Mouse (Mus musculus): ENCODE results near the gene Fat3.
A peak's percentile ranks its signal among the peaks of the same experiment; 100 is the strongest.

Gene Fat3

GRCm38 (mm10) chr9:16029066-16029465 lies 472.0 kb downstream of the Fat3 start:
- no peak for DNase-seq (ENCODE audit: low read depth, low spot score)

- no peak for DNase-seq (ENCODE audit: low read depth, low spot score)
These were observed 472.6 kb downstream of the Fat3 start for GRCm38 (mm10) chr9:16028394-16028911.

- no peak for DNase-seq (ENCODE audit: low read depth, low spot score)
These were observed 475.0 kb downstream of the Fat3 start for GRCm38 (mm10) chr9:16026054-16026453.

- DNase-seq (ENCODE audit: low read depth, low spot score) = no peak
These were observed 476.4 kb downstream of the Fat3 start for GRCm38 (mm10) chr9:16024706-16025105.

- no peak for DNase-seq (ENCODE audit: low read depth, low spot score)
These were observed 487.0 kb downstream of the Fat3 start for GRCm38 (mm10) chr9:16014115-16014514.

- DNase-seq (ENCODE audit: low read depth, low spot score) = no peak
These were observed 489.7 kb downstream of the Fat3 start for GRCm38 (mm10) chr9:16011382-16011781.

- DNase-seq (ENCODE audit: low read depth, low spot score) = no peak
These were observed 493.6 kb downstream of the Fat3 start for GRCm38 (mm10) chr9:16007516-16007915.

GRCm38 (mm10) chr9:16002991-16003390 lies 498.1 kb downstream of the Fat3 start:
- DNase-seq (ENCODE audit: low read depth, low spot score) = no peak

GRCm38 (mm10) chr9:15994762-15995161 lies 506.3 kb downstream of the Fat3 start:
- DNase-seq (ENCODE audit: low read depth, low spot score) = no peak

GRCm38 (mm10) chr9:15994177-15994576 lies 506.9 kb downstream of the Fat3 start:
- DNase-seq (ENCODE audit: low read depth, low spot score) = no peak

- DNase-seq (ENCODE audit: low read depth, low spot score) = no peak
These were observed 508.8 kb downstream of the Fat3 start for GRCm38 (mm10) chr9:15992158-15992846.

- no peak for DNase-seq (ENCODE audit: low read depth, low spot score)
These were observed 522.8 kb downstream of the Fat3 start for GRCm38 (mm10) chr9:15978317-15978716.

- no peak for DNase-seq (ENCODE audit: low read depth, low spot score)
These were observed 524.0 kb downstream of the Fat3 start for GRCm38 (mm10) chr9:15976959-15977663.

GRCm38 (mm10) chr9:15975999-15976398 lies 525.1 kb downstream of the Fat3 start:
- DNase-seq (ENCODE audit: low read depth, low spot score) = peak; percentile 8

- DNase-seq (ENCODE audit: low read depth, low spot score) = no peak
These were observed 528.9 kb downstream of the Fat3 start for GRCm38 (mm10) chr9:15972201-15972600.

- DNase-seq (ENCODE audit: low read depth, low spot score) = no peak
These were observed 529.7 kb downstream of the Fat3 start for GRCm38 (mm10) chr9:15971393-15971792.

- DNase-seq (ENCODE audit: low read depth, low spot score) = no peak
These were observed 536.9 kb downstream of the Fat3 start for GRCm38 (mm10) chr9:15964198-15964597.

- DNase-seq (ENCODE audit: low read depth, low spot score) = no peak
These were observed 538.2 kb downstream of the Fat3 start for GRCm38 (mm10) chr9:15962886-15963285.

- DNase-seq (ENCODE audit: low read depth, low spot score) = no peak
These were observed 542.8 kb downstream of the Fat3 start for GRCm38 (mm10) chr9:15958224-15958787.

GRCm38 (mm10) chr9:15957816-15958215 lies 543.3 kb downstream of the Fat3 start:
- DNase-seq (ENCODE audit: low read depth, low spot score) = no peak

GRCm38 (mm10) chr9:15955147-15955782 lies 545.8 kb downstream of the Fat3 start:
- no peak for DNase-seq (ENCODE audit: low read depth, low spot score)

GRCm38 (mm10) chr9:15954338-15954704 lies 546.8 kb downstream of the Fat3 start:
- no peak for DNase-seq (ENCODE audit: low read depth, low spot score)
